Mouse (Mus musculus) erythroblast, embryonic 14.5 days (primary cell): ENCODE results near the gene Gnl3.

Experiments used
- GATA1 ChIP-seq: IDR thresholded peaks from 2 replicates; pipeline ENCODE4 v1.6.1; 2012; ENCODE audit warnings: low read length, inconsistent platforms, mixed read lengths
- TAL1 ChIP-seq: IDR thresholded peaks from 3 replicates; pipeline ENCODE4 v1.6.1; 2012; ENCODE audit warnings: low read length, inconsistent platforms, mixed read lengths

- TF ChIP-seq GATA1 = no peak
- TF ChIP-seq TAL1 = no peak
These were observed 616 bp upstream of the Gnl3 start for GRCm38 (mm10) chr14:31019331-31020205.
